Mouse (Mus musculus) spleen, adult 2 months (tissue): ENCODE measurements around the gene Dennd5b.
"Not testable (repeated sequence)": the region's sequence is repeated elsewhere in the genome, so short reads cannot be mapped to it uniquely, and the experiment has no call there.

ENCODE experiments used
- CTCF ChIP-seq: fragments of 200-500 bp; IDR thresholded peaks from 2 replicates; pipeline ENCODE4 v1.5.1; 2011; ENCODE audit warnings: mild to moderate bottlenecking, inconsistent platforms; ENCODE audit not compliant: insufficient read depth, insufficient read length, insufficient replicate concordance; ENCODE audit errors: extremely low read depth
- POLR2A ChIP-seq: fragments of 200-500 bp; IDR thresholded peaks from 2 replicates; pipeline ENCODE4 v1.6.1; 2011; ENCODE audit warnings: low read depth, low read length, inconsistent platforms

- TF ChIP-seq CTCF, POLR2A: not testable (repeated sequence)
Observed at GRCm38 (mm10) chr6:148989792-148990491, 111.5 kb downstream of the Dennd5b start.
